Mouse (Mus musculus) lung, postnatal 0 days (tissue): Measurements from ENCODE around the gene Gtf3c1. TPM values are rescaled to one million over a fixed set of nuclear protein-coding genes. Genes with fewer than 3 reads are reported as not detected.
A peak's percentile ranks its signal among the peaks of the same experiment; 100 is the strongest.

Experiments
- ATAC-seq: fragments of 200-750 bp; cut with Nextera tagmentation; 2 replicates; pipeline ENCODE4 v1.8.0; 2017; ENCODE audit warnings: moderate library complexity
- DNase-seq: peaks from one replicate; pipeline ENCODE4 v3.0.0-alpha.2; 2016; ENCODE audit warnings: low spot score
- H3K27ac ChIP-seq: fragments of 300-500 bp; sonication (generic); 2 replicates; pipeline ENCODE4 v1.5.1; 2014; ENCODE audit warnings: antibody characterized with exemption, mild to moderate bottlenecking, low read length, mixed read lengths
- H3K27me3 ChIP-seq: fragments of 300-500 bp; sonication (generic); replicated peaks from 2 replicates; pipeline ENCODE4 v1.6.1; 2014; ENCODE audit warnings: low read length, mixed read lengths; ENCODE audit not compliant: insufficient read depth
- H3K36me3 ChIP-seq: fragments of 300-500 bp; sonication (generic); 2 replicates; pipeline ENCODE4 v1.6.1; 2014; ENCODE audit warnings: low read length, mixed read lengths; ENCODE audit not compliant: insufficient read depth
- H3K4me1 ChIP-seq: fragments of 300-500 bp; sonication (generic); 2 replicates; pipeline ENCODE4 v1.6.1; 2014; ENCODE audit warnings: antibody characterized with exemption, low read depth, low read length, mixed read lengths; ENCODE audit not compliant: insufficient read depth
- H3K4me2 ChIP-seq: fragments of 300-500 bp; sonication (generic); replicated peaks from 2 replicates; pipeline ENCODE4 v1.6.1; 2014; ENCODE audit warnings: low read depth, mild to moderate bottlenecking, low read length, moderate library complexity, mixed read lengths
- H3K4me3 ChIP-seq: fragments of 300-500 bp; sonication (generic); 2 replicates; pipeline ENCODE4 v1.5.1; 2014; ENCODE audit warnings: low read depth, low read length
- H3K9ac ChIP-seq: fragments of 300-500 bp; sonication (generic); replicated peaks from 2 replicates; pipeline ENCODE4 v1.6.1; 2014; ENCODE audit warnings: low read depth, mild to moderate bottlenecking
- H3K9me3 ChIP-seq: fragments of 300-500 bp; sonication (generic); 2 replicates; pipeline ENCODE4 v1.6.1; 2016; ENCODE audit warnings: low read length, mixed read lengths
- CTCF ChIP-seq: IDR thresholded peaks from 2 replicates; pipeline ENCODE4 v1.5.1; 2016; ENCODE audit warnings: antibody characterized with exemption, mild to moderate bottlenecking
- EP300 ChIP-seq: IDR thresholded peaks from 2 replicates; pipeline ENCODE4 v1.6.1; 2016; ENCODE audit warnings: antibody characterized with exemption, mild to moderate bottlenecking, control low read depth
- WGBS: fragments of 180-500 bp; shearing (Covaris S2); extraction: QIAGEN DNeasy Blood & Tissue Kit; methylation state at CpG from one replicate; pipeline ENCODE4 v1.1.7; 2014; 5-methylcytosine and 5-hydroxymethylcytosine counted together
- polyA plus RNA-seq: library from polyadenylated mRNA; unstranded; fragments of >200 nt; fragmentation: Nextera tagmentation; extraction: Ambion mirVana; gene quantifications from 2 replicates; pipeline ENCODE4 v1.2.1, GENCODE M21; 2015

Gtf3c1 gene
- polyA plus RNA-seq, 1 experiment from 2014 or later, result 13.6 TPM

- TF ChIP-seq EP300, result no peak
- no peak for TF ChIP-seq CTCF
- Histone ChIP-seq H3K9me3 (no peaks in the 10 kb centered on the region), H3K4me2 (no peak overlapping the region), H3K9ac (no peak overlapping the region), H3K36me3 (no peaks in the 10 kb centered on the region), H3K27ac (no peak overlapping the region), H3K4me3 (no peak overlapping the region), H3K27me3 (no peaks in the 10 kb centered on the region), H3K4me1 (no peaks in the 10 kb centered on the region)
- no peak for DNase-seq
- no peak for ATAC-seq
These were observed 24.1 kb upstream of the Gtf3c1 start for GRCm38 (mm10) chr7:125731679-125732078.

GRCm38 (mm10) chr7:125723189-125723972 lies 15.8 kb upstream of the Gtf3c1 start:
- H3K4me2 ChIP-seq, result no peak overlapping the region
- H3K4me1 ChIP-seq, result peaks cover 7% of the 10 kb centered on the region; the same call in 1 of the 2 replicates
- TF ChIP-seq EP300, result no peak
- TF ChIP-seq CTCF, result no peak
- no peaks in the 10 kb centered on the region for H3K27me3 ChIP-seq
- H3K4me3 ChIP-seq, result no peak overlapping the region
- no peak for DNase-seq
- 62% methylated on average over 5 of the region's 5 CpGs for whole genome bisulfite sequencing
- ATAC-seq, result no peak
- no peak overlapping the region for H3K9ac ChIP-seq
- no peaks in the 10 kb centered on the region for H3K36me3 ChIP-seq
- no peaks in the 10 kb centered on the region for H3K9me3 ChIP-seq
- no peak overlapping the region for H3K27ac ChIP-seq

- no peaks in the 10 kb centered on the region for H3K9me3 ChIP-seq
- no peak for TF ChIP-seq EP300
- peak; percentile 50 for TF ChIP-seq CTCF
- no peak overlapping the region for H3K4me3 ChIP-seq
- no peak overlapping the region for H3K9ac ChIP-seq
- no peaks in the 10 kb centered on the region for H3K27me3 ChIP-seq
- ATAC-seq (no peak), DNase-seq (no peak)
- no peak overlapping the region for H3K27ac ChIP-seq
- H3K4me2 ChIP-seq, result no peak overlapping the region
- H3K4me1 ChIP-seq, result peaks cover 7% of the 10 kb centered on the region; the same call in 1 of the 2 replicates
- H3K36me3 ChIP-seq, result no peaks in the 10 kb centered on the region
These were observed 14.5 kb upstream of the Gtf3c1 start for GRCm38 (mm10) chr7:125722127-125722526.

GRCm38 (mm10) chr7:125721033-125721432 lies 13.5 kb upstream of the Gtf3c1 start:
- H3K9ac ChIP-seq, result no peak overlapping the region
- no peaks in the 10 kb centered on the region for H3K27me3 ChIP-seq
- H3K27ac ChIP-seq, result peak overlapping the region; percentile 68
- DNase-seq (peak; percentile 71), ATAC-seq (peak; percentile 80)
- no peaks in the 10 kb centered on the region for H3K9me3 ChIP-seq
- H3K36me3 ChIP-seq, result no peaks in the 10 kb centered on the region
- peaks cover 13% of the 10 kb centered on the region; the same call in 1 of the 2 replicates for H3K4me1 ChIP-seq
- 45% methylated on average over 4 of the region's 4 CpGs for WGBS
- no peak overlapping the region for H3K4me3 ChIP-seq
- no peak for TF ChIP-seq CTCF
- peak; percentile 67; the same call in 1 of the 2 replicates for TF ChIP-seq EP300
- no peak overlapping the region for H3K4me2 ChIP-seq

- DNase-seq, result no peak
- no peak for ATAC-seq
- Histone ChIP-seq H3K27me3 (no peaks in the 10 kb centered on the region), H3K4me3 (no peak overlapping the region), H3K27ac (peak overlapping the region; percentile 68), H3K4me1 (peaks cover 13% of the 10 kb centered on the region; the same call in 1 of the 2 replicates), H3K36me3 (no peaks in the 10 kb centered on the region), H3K9ac (no peak overlapping the region), H3K4me2 (no peak overlapping the region), H3K9me3 (no peaks in the 10 kb centered on the region)
- WGBS, result 51% methylated on average over 5 of the region's 5 CpGs
- TF ChIP-seq EP300 (0 out of 2 replicates have a peak, but pooled peaks have one; percentile 5), CTCF (no peak)
These were observed 12.8 kb upstream of the Gtf3c1 start for GRCm38 (mm10) chr7:125720370-125720769.

- Histone ChIP-seq H3K9ac (no peak overlapping the region), H3K4me2 (no peak overlapping the region), H3K4me1 (peaks cover 13% of the 10 kb centered on the region; the same call in 1 of the 2 replicates), H3K27me3 (no peaks in the 10 kb centered on the region), H3K9me3 (no peaks in the 10 kb centered on the region), H3K4me3 (no peak overlapping the region), H3K27ac (no peak overlapping the region; the same call in 1 of the 2 replicates), H3K36me3 (no peaks in the 10 kb centered on the region)
- ATAC-seq, result no peak
- DNase-seq, result no peak
- TF ChIP-seq CTCF (no peak), EP300 (no peak)
These were observed 10.0 kb upstream of the Gtf3c1 start for GRCm38 (mm10) chr7:125717612-125718011.
